Mouse (Mus musculus) heart, embryonic 12.5 days (tissue): ENCODE measurements around the gene Kat6b. TPM values are rescaled to one million over a fixed set of nuclear protein-coding genes. Genes with fewer than 3 reads are reported as not detected.
A peak's percentile ranks its signal among the peaks of the same experiment; 100 is the strongest.

Experiments
- ATAC-seq: fragments of 200-750 bp; cut with Nextera tagmentation; 2 replicates; pipeline ENCODE4 v1.8.0; 2017; ENCODE audit warnings: moderate TSS enrichment, moderate library complexity; ENCODE audit not compliant: insufficient number of reproducible peaks, low FRiP score
- H3K27ac ChIP-seq: fragments of 300-500 bp; sonication (generic); 2 replicates; pipeline ENCODE4 v1.5.1; 2016; ENCODE audit warnings: mild to moderate bottlenecking, moderate library complexity; ENCODE audit not compliant: poor library complexity, severe bottlenecking
- H3K27me3 ChIP-seq: fragments of 300-500 bp; sonication (generic); replicated peaks from 2 replicates; pipeline ENCODE4 v1.6.1; 2016; ENCODE audit warnings: mild to moderate bottlenecking, moderate library complexity
- H3K36me3 ChIP-seq: fragments of 300-500 bp; sonication (generic); 2 replicates; pipeline ENCODE4 v1.6.1; 2016; ENCODE audit warnings: mild to moderate bottlenecking, moderate library complexity
- H3K4me1 ChIP-seq: fragments of 300-500 bp; sonication (generic); replicated peaks from 2 replicates; pipeline ENCODE4 v1.6.1; 2016; ENCODE audit warnings: mild to moderate bottlenecking
- H3K4me2 ChIP-seq: fragments of 300-500 bp; sonication (generic); 2 replicates; pipeline ENCODE4 v1.6.1; 2016; ENCODE audit warnings: mild to moderate bottlenecking, moderate library complexity
- H3K4me3 ChIP-seq: fragments of 300-500 bp; sonication (generic); 2 replicates; pipeline ENCODE4 v1.5.1; 2016; ENCODE audit warnings: mild to moderate bottlenecking
- H3K9ac ChIP-seq: fragments of 300-500 bp; sonication (generic); 2 replicates; pipeline ENCODE4 v1.6.1; 2016; ENCODE audit warnings: mild to moderate bottlenecking, moderate library complexity
- H3K9me3 ChIP-seq: fragments of 300-500 bp; sonication (generic); replicated peaks from 2 replicates; pipeline ENCODE4 v1.6.1; 2016; ENCODE audit warnings: mild to moderate bottlenecking, moderate library complexity
- WGBS: fragments of 180-500 bp; shearing (Covaris S2); methylation state at CpG from one replicate; pipeline ENCODE4 v1.1.7; 2016; 5-methylcytosine and 5-hydroxymethylcytosine counted together
- polyA plus RNA-seq: library from polyadenylated mRNA; unstranded; fragments of >200 nt; fragmentation: Nextera tagmentation; extraction: Ambion mirVana; gene quantifications from 2 replicates; pipeline ENCODE4 v1.2.1, GENCODE M21; 2016

Kat6b gene
- polyA plus RNA-seq, 1 experiment from 2014 or later = 12.2 TPM

DNA sequence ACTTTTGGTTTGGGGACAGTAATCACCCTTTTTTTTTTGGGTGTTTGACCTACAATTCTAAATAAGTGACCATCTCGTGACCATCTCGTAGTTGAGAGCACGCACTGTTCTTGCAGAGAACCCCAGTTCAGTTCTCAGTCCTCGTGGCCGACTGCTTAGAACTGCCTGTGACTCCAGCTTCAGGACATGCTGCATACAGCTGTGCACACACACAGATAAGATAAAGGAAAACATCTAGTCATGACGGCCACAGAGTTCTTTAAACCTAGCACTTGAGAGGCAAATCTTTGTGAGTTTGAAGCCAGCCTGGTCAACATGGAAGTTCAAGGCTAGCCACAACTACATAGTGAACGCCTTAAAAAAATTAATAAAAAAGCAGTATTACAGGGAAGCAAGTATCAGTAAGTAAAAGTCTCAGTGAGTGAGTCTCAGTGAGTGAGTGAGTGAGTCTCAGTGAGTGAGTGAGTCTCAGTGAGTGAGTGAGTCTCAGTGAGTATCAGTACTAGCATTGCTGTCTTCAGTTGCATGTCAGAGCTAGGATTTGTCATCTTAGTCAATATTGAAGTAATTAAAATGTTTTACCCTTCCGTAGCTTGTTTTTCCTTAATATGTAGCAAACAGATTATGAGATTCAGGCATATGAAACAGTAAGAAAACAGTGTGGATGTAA lies 80.3 kb downstream of the Kat6b start:
- H3K9me3 ChIP-seq = no peaks in the 10 kb centered on the region
- H3K4me2 ChIP-seq = no peak overlapping the region
- peak; percentile 69; the same call in 1 of the 2 replicates for ATAC-seq
- H3K27me3 ChIP-seq = no peaks in the 10 kb centered on the region
- no peak overlapping the region for H3K9ac ChIP-seq
- 48% methylated on average over 8 of the region's 8 CpGs for WGBS
- no peak overlapping the region for H3K4me3 ChIP-seq
- no peaks in the 10 kb centered on the region for H3K36me3 ChIP-seq
- H3K27ac ChIP-seq = no peak overlapping the region
- H3K4me1 ChIP-seq = peaks cover 51% of the 10 kb centered on the region

DNA sequence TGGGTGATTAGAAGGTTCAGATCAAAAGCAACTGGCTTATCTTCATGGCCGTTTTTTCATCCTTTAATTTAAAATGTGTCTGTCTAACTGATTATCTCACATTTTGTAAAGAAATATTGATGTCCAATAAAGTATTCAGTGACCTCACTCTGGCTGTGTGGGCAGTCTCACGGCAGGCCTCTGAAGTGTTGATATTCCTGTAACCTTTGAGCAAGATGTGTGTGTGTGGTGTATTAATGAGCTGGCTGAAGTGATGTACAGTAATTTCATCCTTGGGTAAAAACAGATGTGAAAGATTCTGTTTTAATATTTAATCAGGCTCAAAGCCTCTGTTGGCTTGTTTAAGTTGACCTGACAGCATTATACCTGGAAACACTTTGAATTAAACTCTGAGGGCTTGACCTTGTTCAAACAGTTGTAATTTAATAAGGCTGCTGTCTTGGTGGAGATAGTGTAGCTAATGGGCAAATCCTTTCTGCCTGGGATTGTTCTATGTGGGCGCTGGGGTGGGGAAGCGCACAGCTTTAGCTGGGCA lies 82.4 kb downstream of the Kat6b start:
- Histone ChIP-seq H3K4me1 (peaks cover 37% of the 10 kb centered on the region), H3K27ac (no peak overlapping the region), H3K4me3 (no peak overlapping the region), H3K9ac (no peak overlapping the region), H3K4me2 (no peak overlapping the region), H3K27me3 (no peaks in the 10 kb centered on the region), H3K9me3 (no peaks in the 10 kb centered on the region), H3K36me3 (no peaks in the 10 kb centered on the region)
- 71% methylated on average over 4 of the region's 4 CpGs for WGBS
- ATAC-seq = no peak

DNA sequence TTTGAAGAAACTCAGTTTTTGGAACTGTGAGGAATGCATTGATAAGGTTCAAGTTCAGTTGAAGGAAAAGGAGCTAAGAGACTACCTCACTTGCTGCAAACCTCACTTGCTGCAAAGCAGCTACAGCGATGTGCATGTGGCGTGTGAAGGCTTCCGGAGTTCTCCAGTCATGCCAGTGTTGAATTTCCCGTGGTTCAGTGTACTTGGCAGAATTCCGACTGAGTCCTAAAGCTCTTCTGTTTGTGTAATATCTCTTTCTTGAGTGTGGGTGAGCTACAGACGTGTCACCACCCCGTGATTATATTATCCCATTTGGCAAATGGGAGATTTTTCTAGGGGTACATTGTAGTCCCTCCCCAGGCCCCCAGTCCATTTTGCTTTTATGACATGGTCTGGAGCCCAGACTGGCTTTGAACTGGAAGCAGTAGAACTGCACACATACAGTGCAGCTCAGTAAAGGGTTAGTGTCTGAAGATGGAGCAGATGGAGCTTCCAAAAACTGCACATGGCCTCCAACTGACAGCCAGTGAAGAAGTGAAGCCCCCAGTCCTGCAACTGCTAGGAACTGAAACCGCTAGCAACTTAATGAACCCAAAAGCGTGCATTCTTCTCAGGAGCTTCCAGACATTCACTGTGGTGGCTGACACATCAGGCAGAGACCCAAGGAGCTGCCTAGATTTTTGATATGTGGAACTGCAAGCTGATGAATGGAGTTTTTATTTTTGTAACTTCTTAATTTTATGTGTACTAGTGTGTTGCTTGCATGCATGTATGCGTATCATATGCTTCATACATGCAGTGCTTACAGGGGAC lies 84.5 kb downstream of the Kat6b start:
- Histone ChIP-seq H3K27ac (no peak overlapping the region), H3K9me3 (no peaks in the 10 kb centered on the region), H3K27me3 (no peaks in the 10 kb centered on the region), H3K36me3 (no peaks in the 10 kb centered on the region), H3K9ac (no peak overlapping the region), H3K4me2 (no peak overlapping the region), H3K4me3 (no peak overlapping the region), H3K4me1 (peaks cover 21% of the 10 kb centered on the region)
- 86% methylated on average over 10 of the region's 10 CpGs for WGBS
- ATAC-seq = no peak

DNA sequence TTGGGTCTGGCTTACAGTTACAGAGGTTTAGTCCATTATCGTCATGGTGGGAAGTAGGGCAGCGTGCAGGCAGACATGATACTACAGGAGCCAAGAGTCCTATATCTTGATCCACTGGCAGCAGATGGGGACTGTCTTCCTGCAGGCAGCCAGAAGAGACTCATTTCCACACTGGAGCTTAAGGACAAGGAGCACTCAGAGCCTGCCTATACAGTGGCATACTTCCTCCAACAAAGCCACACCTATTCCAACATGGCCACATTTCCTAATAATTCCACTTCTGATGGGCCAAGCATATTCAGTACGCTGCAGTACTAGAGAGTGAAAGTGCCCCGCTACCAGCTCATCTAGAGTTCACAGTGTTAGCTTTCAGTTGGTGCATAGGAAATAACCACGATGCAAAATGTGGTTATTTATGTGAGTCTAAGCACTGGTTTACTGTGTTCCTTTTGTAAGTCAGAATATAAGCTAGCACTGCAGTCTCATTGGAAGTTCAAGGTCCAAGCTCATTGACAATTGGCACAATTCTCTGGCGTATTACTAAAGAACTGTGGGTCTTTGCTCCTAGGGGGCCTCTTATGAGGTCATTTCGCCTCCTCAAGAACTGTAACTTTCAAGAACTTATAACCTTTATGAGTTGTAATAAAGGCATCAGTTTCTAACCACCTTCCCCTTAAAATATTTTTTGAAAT lies 86.2 kb downstream of the Kat6b start:
- ATAC-seq = no peak
- H3K27ac ChIP-seq = no peak overlapping the region
- 89% methylated on average over 7 of the region's 7 CpGs for WGBS

DNA sequence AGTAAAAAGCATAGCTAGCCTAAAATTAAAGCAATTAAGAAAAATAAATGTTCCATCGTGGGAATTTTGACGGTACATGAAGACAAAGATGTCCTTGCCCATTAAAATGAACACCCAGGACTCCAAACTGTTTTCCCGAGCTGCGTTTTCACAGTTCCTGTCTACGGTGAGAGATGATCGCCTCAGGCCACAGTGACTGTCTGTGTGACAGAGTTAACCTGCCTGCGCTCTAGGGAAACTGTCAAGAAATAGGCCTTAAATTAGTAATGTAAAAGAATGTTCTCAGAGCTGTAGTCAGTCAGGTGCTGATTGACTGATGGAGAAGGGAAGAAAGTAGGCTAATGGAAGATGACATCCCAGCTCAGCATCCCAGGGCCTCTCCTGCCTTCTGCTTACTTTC lies 87.6 kb downstream of the Kat6b start:
- H3K36me3 ChIP-seq = no peaks in the 10 kb centered on the region
- WGBS = 86% methylated on average over 7 of the region's 7 CpGs
- no peak overlapping the region for H3K27ac ChIP-seq
- no peak overlapping the region for H3K4me2 ChIP-seq
- no peak for ATAC-seq
- no peaks in the 10 kb centered on the region for H3K9me3 ChIP-seq
- peaks cover 12% of the 10 kb centered on the region for H3K4me1 ChIP-seq
- no peaks in the 10 kb centered on the region for H3K27me3 ChIP-seq
- no peak overlapping the region for H3K4me3 ChIP-seq
- no peak overlapping the region for H3K9ac ChIP-seq

More for the DNA sequence above, 86.2 kb downstream of the Kat6b start:
- Histone ChIP-seq H3K4me1 (peaks cover 18% of the 10 kb centered on the region), H3K4me3 (no peak overlapping the region), H3K9me3 (no peaks in the 10 kb centered on the region), H3K27me3 (no peaks in the 10 kb centered on the region), H3K36me3 (no peaks in the 10 kb centered on the region), H3K9ac (no peak overlapping the region), H3K4me2 (no peak overlapping the region)

DNA sequence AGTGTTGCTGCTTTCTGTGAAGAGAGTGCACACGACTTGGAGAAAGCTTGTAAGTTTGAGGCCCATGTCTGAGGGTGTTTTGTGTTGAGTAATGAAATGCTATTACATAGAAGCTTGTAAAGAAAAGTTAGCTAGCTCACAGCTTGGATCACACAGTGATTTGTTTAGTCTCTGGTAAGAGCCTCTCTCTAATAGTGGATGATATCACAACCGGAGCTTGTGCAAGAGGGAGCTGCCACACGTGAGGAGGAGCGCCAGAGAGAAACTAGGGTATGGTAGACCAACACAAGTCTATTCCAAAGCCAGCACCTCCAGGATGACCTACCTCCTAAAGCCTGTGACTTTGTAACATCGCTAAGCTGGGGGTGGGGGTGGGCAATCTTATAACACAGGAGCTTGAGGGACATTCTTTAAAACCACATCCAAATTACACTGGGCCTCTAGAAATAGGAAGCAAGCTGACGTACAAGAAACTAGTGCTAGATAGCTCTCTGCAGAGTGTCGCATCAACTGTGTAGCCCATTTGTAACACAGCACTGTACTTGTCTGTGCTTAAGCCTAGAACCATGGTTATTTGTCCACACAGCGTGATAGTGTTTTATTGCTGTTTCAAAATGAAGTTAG lies 93.6 kb downstream of the Kat6b start:
- no peak overlapping the region for H3K27ac ChIP-seq
- H3K4me2 ChIP-seq = no peak overlapping the region
- no peaks in the 10 kb centered on the region for H3K27me3 ChIP-seq
- no peak for ATAC-seq
- WGBS = 72% methylated on average over 8 of the region's 8 CpGs
- no peaks in the 10 kb centered on the region for H3K36me3 ChIP-seq
- H3K9ac ChIP-seq = no peak overlapping the region
- peaks cover 26% of the 10 kb centered on the region for H3K4me1 ChIP-seq
- no peak overlapping the region for H3K4me3 ChIP-seq
- no peaks in the 10 kb centered on the region for H3K9me3 ChIP-seq

DNA sequence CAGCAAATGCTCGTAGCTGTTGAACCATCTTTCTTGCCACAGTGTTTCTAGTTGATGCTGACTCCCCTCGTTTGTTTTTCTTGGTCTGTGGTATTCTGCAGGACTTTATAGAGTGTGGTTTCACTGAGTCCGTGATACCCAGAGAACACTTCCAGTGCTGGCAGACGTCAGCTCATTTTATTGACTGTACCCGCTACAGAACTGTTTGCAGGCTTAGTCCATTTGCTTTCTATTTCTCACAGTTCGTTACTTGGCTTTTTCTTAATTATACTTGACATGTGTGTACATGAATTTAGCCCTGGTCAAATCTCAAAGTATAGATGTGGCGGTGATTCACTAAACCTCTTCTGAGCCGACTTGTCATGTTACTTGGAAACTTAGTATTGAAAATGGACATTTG lies 95.6 kb downstream of the Kat6b start:
- H3K9ac ChIP-seq = no peak overlapping the region
- H3K27ac ChIP-seq = no peak overlapping the region
- WGBS = 82% methylated on average over 8 of the region's 8 CpGs
- H3K4me2 ChIP-seq = no peak overlapping the region
- H3K4me3 ChIP-seq = no peak overlapping the region
- no peaks in the 10 kb centered on the region for H3K9me3 ChIP-seq
- no peak for ATAC-seq
- H3K36me3 ChIP-seq = no peaks in the 10 kb centered on the region
- peaks cover 39% of the 10 kb centered on the region for H3K4me1 ChIP-seq
- no peaks in the 10 kb centered on the region for H3K27me3 ChIP-seq

DNA sequence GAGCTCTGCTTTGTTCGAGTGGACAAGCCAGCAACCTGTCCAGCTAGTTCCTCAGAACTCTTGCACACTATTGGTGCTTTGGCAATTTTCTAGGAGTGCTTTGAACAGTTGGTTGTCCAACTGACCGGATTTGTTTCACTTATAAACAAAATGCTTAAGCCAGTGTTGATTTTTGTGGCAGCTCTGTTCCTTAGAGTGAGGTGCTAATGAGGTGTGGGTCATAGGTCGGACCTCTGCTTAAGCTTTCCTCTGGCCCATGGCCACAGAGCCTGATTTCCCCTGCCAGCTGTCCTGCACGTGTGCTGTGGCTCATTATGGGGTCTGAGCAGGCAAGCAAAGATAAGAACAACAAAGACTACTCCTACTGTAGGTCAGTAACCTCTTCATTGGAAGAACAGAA lies 100.0 kb downstream of the Kat6b start:
- Histone ChIP-seq H3K36me3 (no peaks in the 10 kb centered on the region), H3K27me3 (no peaks in the 10 kb centered on the region), H3K4me1 (peaks cover 59% of the 10 kb centered on the region), H3K9ac (no peak overlapping the region), H3K4me3 (no peak overlapping the region), H3K27ac (no peak overlapping the region; the same call in 1 of the 2 replicates), H3K4me2 (no peak overlapping the region), H3K9me3 (no peaks in the 10 kb centered on the region)
- ATAC-seq = no peak
- WGBS = 25% methylated on average over 4 of the region's 4 CpGs

DNA sequence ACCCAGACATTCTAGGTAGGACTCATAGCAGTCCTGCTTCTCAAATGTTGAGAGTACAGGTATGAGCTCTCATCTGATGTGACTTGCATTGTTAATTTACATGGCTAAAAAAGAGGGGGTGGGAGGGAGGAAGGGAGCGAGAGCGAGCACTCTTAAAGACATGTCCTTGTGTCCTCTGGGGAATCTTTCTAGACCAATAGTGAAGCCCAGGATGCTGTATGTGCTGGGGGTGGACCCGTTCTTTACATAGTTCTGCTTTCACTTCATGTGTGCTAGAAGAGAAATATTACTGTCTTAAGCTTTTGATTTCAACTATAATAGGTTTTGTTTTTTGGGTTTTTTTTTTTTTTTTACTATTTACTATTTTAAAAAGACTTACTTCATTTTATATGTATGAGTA lies 101.1 kb downstream of the Kat6b start:
- Histone ChIP-seq H3K9ac (no peak overlapping the region), H3K4me2 (no peak overlapping the region), H3K36me3 (no peaks in the 10 kb centered on the region), H3K4me1 (peaks cover 67% of the 10 kb centered on the region), H3K27ac (no peak overlapping the region; the same call in 1 of the 2 replicates), H3K9me3 (no peaks in the 10 kb centered on the region), H3K4me3 (no peak overlapping the region), H3K27me3 (no peaks in the 10 kb centered on the region)
- WGBS = 93% methylated on average over 3 of the region's 3 CpGs
- ATAC-seq = no peak

DNA sequence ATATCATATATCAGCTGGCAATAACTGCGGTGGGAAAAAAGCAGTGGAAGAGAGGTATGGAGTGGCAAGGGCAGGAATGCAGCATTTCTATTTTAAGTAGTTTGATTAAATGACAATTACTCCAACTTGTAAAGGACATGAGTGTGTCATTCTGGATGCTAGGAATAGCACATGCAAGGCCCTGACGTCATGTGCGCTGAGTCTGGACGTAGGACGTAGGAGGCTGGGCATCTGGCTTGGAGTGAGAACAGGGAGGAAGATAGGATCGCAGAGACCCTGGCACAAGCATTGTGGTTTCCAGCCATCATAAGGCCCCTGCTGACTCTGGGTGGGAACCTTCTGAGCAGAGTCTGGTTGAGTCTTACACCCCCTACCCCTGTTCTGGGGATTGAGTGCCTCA lies 101.8 kb downstream of the Kat6b start:
- Histone ChIP-seq H3K27me3 (no peaks in the 10 kb centered on the region), H3K9me3 (no peaks in the 10 kb centered on the region), H3K4me3 (no peak overlapping the region), H3K36me3 (no peaks in the 10 kb centered on the region), H3K27ac (peak overlapping the region; percentile 59), H3K9ac (no peak overlapping the region), H3K4me1 (peaks cover 68% of the 10 kb centered on the region), H3K4me2 (peak overlapping the region; percentile 14; the same call in 1 of the 2 replicates)
- 0 out of 2 replicates have a peak, but pooled peaks have one; percentile 59 for ATAC-seq
- 49% methylated on average over 6 of the region's 6 CpGs for WGBS

DNA sequence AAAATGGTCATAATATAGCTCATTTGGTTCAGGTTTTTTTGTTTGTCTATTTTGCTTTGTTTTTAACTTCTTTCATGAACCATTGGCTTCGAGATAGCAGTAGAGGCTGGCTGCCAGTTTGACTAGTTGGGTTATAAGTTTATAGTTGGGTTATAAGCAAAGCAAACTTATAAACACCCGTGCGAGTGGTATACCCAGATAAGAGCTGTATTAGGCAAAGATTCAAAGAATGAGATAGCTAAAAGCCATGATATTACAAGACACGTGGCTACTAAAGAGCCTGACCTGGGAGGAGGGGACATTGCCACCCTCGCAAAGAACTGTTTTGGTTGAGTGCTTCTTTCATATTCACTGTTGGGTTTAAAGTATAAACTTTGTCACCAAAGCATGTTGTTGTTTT lies 102.6 kb downstream of the Kat6b start:
- ATAC-seq = no peak
- WGBS = 82% methylated on average over 5 of the region's 5 CpGs
- Histone ChIP-seq H3K9me3 (no peaks in the 10 kb centered on the region), H3K27ac (no peak overlapping the region), H3K9ac (no peak overlapping the region), H3K4me3 (no peak overlapping the region), H3K27me3 (no peaks in the 10 kb centered on the region), H3K4me1 (peaks cover 62% of the 10 kb centered on the region), H3K4me2 (no peak overlapping the region), H3K36me3 (no peaks in the 10 kb centered on the region)
